Mouse (Mus musculus) kidney, embryonic 14.5 days (tissue): Measurements from ENCODE around the gene Ccsap. TPM values are rescaled to one million over a fixed set of nuclear protein-coding genes. Genes with fewer than 3 reads are reported as not detected.

Source experiments
- polyA plus RNA-seq: library from polyadenylated mRNA; unstranded; fragments of >200 nt; fragmentation: Nextera tagmentation; extraction: Ambion mirVana; gene quantifications from 2 replicates; pipeline ENCODE4 v1.2.1, GENCODE M21; 2014

Ccsap gene
- polyA plus RNA-seq, 1 experiment from 2014 or later: 4.0 TPM

Other genes with a start within 250 kb of the Ccsap start
- 9.8 and 11.2 TPM in 2 replicates for gene Rhou, start 206.3 kb downstream of the Ccsap start, polyA plus RNA-seq
- gene Rab4a, start 54.2 kb downstream of the Ccsap start, polyA plus RNA-seq: 33.3 and 45.3 TPM in 2 replicates
- gene Acta1, start 34.5 kb upstream of the Ccsap start, polyA plus RNA-seq: 1.3 and 2.9 TPM in 2 replicates
- 31.8 and 55.0 TPM in 2 replicates for gene Nup133, start 89.1 kb upstream of the Ccsap start, polyA plus RNA-seq
- gene Abcb10, start 122.9 kb upstream of the Ccsap start, polyA plus RNA-seq: 9.1 and 17.1 TPM in 2 replicates
- 29.6 and 53.3 TPM in 2 replicates for gene Taf5l, start 161.2 kb upstream of the Ccsap start, polyA plus RNA-seq
- 4.8 and 10.2 TPM in 2 replicates for gene Urb2, start 161.3 kb upstream of the Ccsap start, polyA plus RNA-seq